Mouse (Mus musculus) right cerebral cortex, postnatal 25 days (tissue): ENCODE measurements at regions not wholly inside any gene's neighbourhood (a gene's known extent, or its start where the extent isn't known, plus 50 kb on each side); places are given as distances from the start of the nearest gene placed in this dataset.

Source experiments
- DNase-seq: peaks from one replicate; pipeline ENCODE4 v3.0.0; 2022

- DNase-seq, result no peak
Observed at GRCm38 (mm10) chr15:85660528-85661392, 74.0 kb upstream of the Ppara start.

- no peak for DNase-seq
Observed at GRCm38 (mm10) chr15:85661393-85661690, 73.4 kb upstream of the Ppara start.

DNA sequence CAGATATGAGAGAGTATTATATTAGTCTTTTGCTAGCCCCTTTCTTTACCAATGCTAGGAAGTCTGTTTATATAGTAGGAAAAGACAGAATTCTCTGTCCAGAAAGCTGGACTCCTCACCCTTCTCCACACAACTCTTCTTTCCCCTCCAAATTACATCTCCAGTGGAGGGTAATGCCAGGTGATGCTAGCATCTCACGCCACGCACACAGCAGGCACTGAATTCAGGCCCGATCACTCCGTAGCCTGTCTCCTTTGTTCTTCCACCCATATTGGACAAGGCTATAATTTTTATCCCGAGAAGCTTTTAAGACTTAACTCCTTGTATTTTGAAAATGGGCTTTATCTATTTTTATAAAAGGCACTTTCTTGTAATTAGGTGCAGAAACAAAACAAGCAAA lies 73.0 kb upstream of the Ppara start:
- DNase-seq, result no peak

GRCm38 (mm10) chr15:85662271-85662670 lies 72.5 kb upstream of the Ppara start:
- no peak for DNase-seq

GRCm38 (mm10) chr15:85662673-85663072 lies 72.1 kb upstream of the Ppara start:
- no peak for DNase-seq

- DNase-seq, result no peak
Observed at GRCm38 (mm10) chr15:85663757-85664431, 70.9 kb upstream of the Ppara start.

GRCm38 (mm10) chr15:85664432-85664828 lies 70.4 kb upstream of the Ppara start:
- DNase-seq, result no peak

GRCm38 (mm10) chr15:85665181-85665821 lies 69.5 kb upstream of the Ppara start:
- DNase-seq, result no peak

GRCm38 (mm10) chr15:85666496-85666895 lies 68.3 kb upstream of the Ppara start:
- no peak for DNase-seq

- no peak for DNase-seq
Observed at GRCm38 (mm10) chr15:85667381-85667791, 67.4 kb upstream of the Ppara start.

GRCm38 (mm10) chr15:85667906-85668590 lies 66.7 kb upstream of the Ppara start:
- DNase-seq, result no peak

GRCm38 (mm10) chr15:85668871-85669651 lies 65.7 kb upstream of the Ppara start:
- DNase-seq, result no peak

DNA sequence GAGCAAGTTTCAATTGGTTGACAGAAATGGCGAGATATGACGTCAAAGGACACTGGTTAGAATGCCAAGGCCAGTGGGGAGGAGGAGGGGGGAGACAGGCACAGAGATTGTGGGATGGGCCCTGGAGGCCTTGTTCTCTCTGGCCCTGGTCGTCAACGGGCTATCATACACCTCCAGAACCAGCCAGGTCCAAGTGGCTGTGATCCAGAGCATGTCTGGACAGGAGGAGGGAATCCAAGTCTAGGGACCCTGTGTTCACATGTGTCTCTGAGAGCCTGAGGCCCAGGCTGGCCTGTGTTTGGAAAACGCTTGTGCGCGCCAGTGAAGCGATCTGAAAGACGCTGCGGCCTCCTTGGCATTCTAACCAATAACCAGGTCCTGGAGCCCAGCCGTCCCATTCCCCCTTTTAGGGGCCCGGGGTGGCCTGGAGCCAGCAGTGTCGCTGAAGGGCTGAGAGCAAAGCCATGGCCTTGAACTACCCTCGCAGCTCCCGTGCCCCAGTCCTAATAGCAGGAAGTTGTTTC lies 65.1 kb upstream of the Ppara start:
- peak; percentile 78 for DNase-seq

DNA sequence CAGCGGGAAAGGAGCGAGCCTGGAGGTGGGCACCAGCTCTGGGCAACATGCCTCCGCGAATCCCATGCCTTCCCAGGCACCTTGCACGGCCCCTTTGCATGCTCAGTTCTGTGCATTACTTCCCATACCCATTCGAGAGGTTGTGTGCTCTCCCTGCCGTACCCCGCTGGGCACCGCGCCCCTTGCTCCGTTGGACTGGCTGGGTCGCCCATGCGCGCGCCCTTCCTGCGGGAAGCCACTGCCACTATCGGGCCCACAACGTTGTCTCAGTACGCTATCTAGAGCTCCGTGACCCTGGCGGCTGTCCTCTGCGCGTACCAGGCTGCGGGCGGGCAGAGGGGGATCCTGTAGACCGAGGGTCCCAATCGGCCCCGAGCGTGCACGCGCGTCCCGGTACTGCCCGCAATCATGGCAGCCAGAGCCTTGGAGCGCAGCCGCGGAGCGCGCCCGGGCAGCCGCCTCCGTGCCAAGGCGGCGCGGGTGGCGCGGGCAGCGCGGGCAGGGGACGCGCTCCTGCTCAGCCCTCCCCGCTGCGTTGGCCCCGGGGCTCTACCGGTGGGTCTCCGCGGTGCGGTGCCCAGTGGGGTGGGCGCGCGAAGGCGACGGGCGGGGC lies 64.5 kb upstream of the Ppara start:
- DNase-seq, result peak; percentile 86

- DNase-seq, result no peak
Observed at GRCm38 (mm10) chr15:85670789-85671700, 63.7 kb upstream of the Ppara start.

DNA sequence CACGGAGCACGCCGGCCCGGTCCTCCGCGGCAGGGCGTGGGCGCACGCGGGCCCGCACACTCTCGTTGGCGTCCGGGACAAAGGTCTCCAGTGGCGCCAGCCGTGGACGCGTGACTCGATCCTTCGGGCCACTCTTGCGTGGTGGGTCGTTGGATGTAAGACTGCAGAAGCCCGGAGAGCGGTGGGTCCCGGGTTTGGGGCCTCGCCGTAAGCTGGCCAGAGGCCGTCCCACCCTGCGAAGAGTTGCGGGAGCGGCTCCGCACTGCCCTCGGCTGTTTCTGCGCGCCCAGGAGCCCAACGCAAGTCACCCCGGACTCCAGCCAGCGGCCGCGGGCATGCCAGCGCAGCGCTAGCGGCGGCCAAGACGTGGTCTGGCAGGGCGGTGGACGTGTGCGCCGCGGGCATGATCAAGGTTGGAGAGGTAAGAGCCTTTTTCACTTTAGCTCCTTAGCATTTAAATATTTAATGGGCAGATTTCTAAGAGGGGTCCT lies 63.0 kb upstream of the Ppara start:
- DNase-seq, result peak; percentile 64

DNA sequence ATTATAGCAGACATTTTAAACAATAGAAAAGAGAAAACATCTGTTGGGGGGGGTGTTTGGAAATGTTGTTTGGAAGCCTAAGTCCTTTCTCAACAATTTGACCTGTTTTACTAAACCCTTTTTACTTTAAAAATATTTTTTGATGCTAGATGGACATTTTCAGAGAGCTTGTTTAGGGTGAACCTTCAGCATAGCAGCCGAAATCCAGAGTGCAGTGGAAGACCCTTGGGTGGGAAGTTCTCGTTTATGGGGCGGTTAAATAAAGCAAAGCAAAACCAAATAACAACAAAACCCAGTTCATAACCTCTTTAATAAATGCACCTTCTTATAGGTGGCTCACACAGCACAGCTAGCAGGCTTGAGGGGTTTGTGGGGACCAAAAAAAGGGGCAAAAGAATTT lies 62.4 kb upstream of the Ppara start:
- no peak for DNase-seq

DNA sequence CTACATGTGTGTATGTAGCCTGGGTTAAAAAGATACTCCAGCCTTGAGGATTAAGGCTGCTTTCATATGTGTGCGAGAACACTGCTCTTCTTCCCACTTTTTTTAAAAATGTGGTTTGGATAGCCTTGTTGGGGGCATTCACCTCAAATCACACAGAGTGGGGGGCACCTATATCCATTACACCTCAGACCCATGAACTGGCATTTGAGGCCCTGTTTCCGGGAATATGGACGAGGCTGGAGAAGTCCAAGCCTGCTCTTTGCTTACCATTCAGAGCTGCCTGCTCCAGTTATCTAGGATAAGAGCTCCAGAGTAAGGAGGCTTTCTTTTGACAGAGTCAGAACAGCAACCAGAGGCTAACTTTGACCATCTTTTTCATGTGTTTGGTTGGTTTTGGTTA lies 61.9 kb upstream of the Ppara start:
- no peak for DNase-seq

DNA sequence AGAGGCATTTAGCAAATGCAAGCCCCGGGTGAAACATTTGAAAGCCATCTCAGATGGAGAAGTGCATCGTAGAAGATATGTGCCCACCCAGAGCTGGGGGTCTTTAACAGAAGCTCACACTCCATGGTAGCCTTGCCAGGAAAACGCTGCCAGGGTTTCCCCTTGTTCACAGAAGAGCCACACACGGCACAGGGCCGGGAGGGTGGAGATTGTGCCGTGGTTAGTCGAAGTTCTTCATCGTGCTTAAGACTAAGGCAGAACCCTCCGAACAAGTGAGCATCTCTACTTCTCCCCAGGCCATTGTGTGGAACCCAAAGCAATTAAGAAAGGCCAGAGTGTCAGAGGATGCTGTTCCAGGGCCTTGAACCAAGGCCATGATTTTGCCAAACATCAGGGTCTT lies 61.3 kb upstream of the Ppara start:
- DNase-seq, result no peak

GRCm38 (mm10) chr15:85674191-85674984 lies 60.4 kb upstream of the Ppara start:
- DNase-seq, result no peak
